Comparison of ENCODE assay signal across 25 mouse cellular contexts in genomic region chr14:55104365-55104764, GRCm38 (mm10). TPM values are rescaled to one million over a fixed set of nuclear protein-coding genes. Genes with fewer than 3 reads are reported as not detected.
DNase-seq lines count a peak whose midpoint lies in the region; ATAC-seq lines count a peak whose summit lies in the region.
"Had no signal": no experiment of that assay in that cellular context is flagged by ENCODE, and none has a peak within 500 bp of the region (broad histone marks: within the 10 kb centered on the region; RNA-seq: fewer than 3 reads in every experiment).

No protein-coding gene starts in this region.

- peak; percentile 6 for DNase-seq in CD4-positive, CD25-positive, alpha-beta regulatory T cell, adult 2 months (ENCODE audit: low read depth, low spot score)
- DNase-seq in heart, adult 11 months: peak; percentile 90
- DNase-seq in heart, postnatal 14 days: no peak
- no peak for DNase-seq in kidney, adult 18-20 months
- DNase-seq in neural tube, embryonic 10.5 days (ENCODE audit: extremely low spot score, low spot score): no peak
- DNase-seq: adrenal gland, adult 8-10 months; adrenal gland, postnatal 25 days; cerebellum, adult 18-20 months; cerebellum, postnatal 10 days; cerebellum, postnatal 36 days; gastrocnemius, postnatal 10 days; gastrocnemius, postnatal 36 days; heart, postnatal 10 days had no signal

- H3K9ac ChIP-seq in kidney, embryonic 16.5 days (replicated peaks; ENCODE audit: low read length): no peak overlapping the region
- 0 out of 2 replicates have a peak overlapping the region, but pooled peaks have one; percentile 14 for H3K9ac ChIP-seq in neural tube, embryonic 15.5 days (replicated peaks)
- H3K9ac ChIP-seq: hindbrain, embryonic 12.5 days had no signal

- H3K27me3 ChIP-seq in kidney, embryonic 16.5 days (ENCODE audit: insufficient read depth, low read length): peaks cover 6% of the 10 kb centered on the region; the same call in 1 of the 2 replicates
- no peaks in the 10 kb centered on the region for H3K27me3 ChIP-seq in neural tube, embryonic 15.5 days (replicated peaks)
- H3K27me3 ChIP-seq: forebrain, embryonic 13.5 days; hindbrain, embryonic 15.5 days had no signal

- H3K4me3 ChIP-seq in kidney, embryonic 16.5 days (ENCODE audit: low read length): no peak overlapping the region
- no peak overlapping the region for H3K4me3 ChIP-seq in neural tube, embryonic 15.5 days (replicated peaks)
- H3K4me3 ChIP-seq: forebrain, embryonic 13.5 days; hindbrain, embryonic 12.5 days; hindbrain, embryonic 15.5 days had no signal

- peaks cover 17% of the 10 kb centered on the region for H3K4me1 ChIP-seq in kidney, embryonic 16.5 days (ENCODE audit: insufficient read depth, low read length)
- H3K4me1 ChIP-seq in neural tube, embryonic 15.5 days: peaks cover 41% of the 10 kb centered on the region

- no peaks in the 10 kb centered on the region for H3K9me3 ChIP-seq in kidney, embryonic 16.5 days (ENCODE audit: low read length)
- no peaks in the 10 kb centered on the region for H3K9me3 ChIP-seq in neural tube, embryonic 15.5 days (replicated peaks)
- H3K9me3 ChIP-seq: forebrain, embryonic 10.5 days; forebrain, embryonic 13.5 days; hindbrain, embryonic 12.5 days; hindbrain, embryonic 15.5 days had no signal

- ATAC-seq in CD4-positive, CD25-positive, alpha-beta regulatory T cell, adult 4 months: no peak
- ATAC-seq in kidney, embryonic 16.5 days (ENCODE audit: low FRiP score, low TSS enrichment): no peak
- no peak for ATAC-seq in neural tube, embryonic 15.5 days (ENCODE audit: low FRiP score)
- ATAC-seq: activated CD4-positive, CD25-positive, alpha-beta regulatory T cell, adult 4 months; forebrain, embryonic 13.5 days; forebrain, embryonic 16.5 days had no signal

- peaks cover 9% of the 10 kb centered on the region; the same call in 1 of the 2 replicates for H3K36me3 ChIP-seq in kidney, embryonic 16.5 days (ENCODE audit: insufficient read depth, low read length)
- peaks cover under 1% of the 10 kb centered on the region; the same call in 1 of the 2 replicates for H3K36me3 ChIP-seq in neural tube, embryonic 15.5 days
- H3K36me3 ChIP-seq: hindbrain, embryonic 12.5 days; hindbrain, embryonic 15.5 days had no signal

- WGBS in kidney, embryonic 16.5 days: 84% methylated on average over 18 of the region's 18 CpGs
- 88% methylated on average over 18 of the region's 18 CpGs for WGBS in neural tube, embryonic 15.5 days

- intact Hi-C loops in heart, postnatal 14 days (cut with DNase I): loop anchor here (5.0 kb wide), 1 partner anchor 202 kb away; no protein-coding TSS in a partner anchor

- H3K27ac ChIP-seq in kidney, embryonic 16.5 days (ENCODE audit: low read length): peak overlapping the region; percentile 49; the same call in 1 of the 2 replicates
- H3K27ac ChIP-seq in neural tube, embryonic 15.5 days (replicated peaks): no peak overlapping the region
- H3K27ac ChIP-seq: forebrain, embryonic 13.5 days; hindbrain, embryonic 12.5 days; hindbrain, embryonic 15.5 days had no signal

- no peak overlapping the region for H3K4me2 ChIP-seq in kidney, embryonic 16.5 days (replicated peaks; ENCODE audit: low read depth, low read length)
- H3K4me2 ChIP-seq in neural tube, embryonic 15.5 days: no peak overlapping the region
- H3K4me2 ChIP-seq: heart, embryonic 11.5 days; hindbrain, embryonic 12.5 days had no signal

RNA-seq across cellular contexts. Expression of gene Ap1g2, which starts 2.0 kb away (rescaled TPM):
- 100 to 1,000 TPM; 110 to 194 TPM for polyA plus RNA-seq in CD4-positive, CD25-positive, alpha-beta regulatory T cell, adult 4 months (2017; shearing (Covaris generic))
- total RNA-seq in heart, postnatal 14 days (2021): 1 to 10 TPM; 4.6 to 5.4 TPM
- 23.2 and 23.3 TPM in 2 replicates for polyA plus RNA-seq in kidney, embryonic 16.5 days (2015; fragmentation: Nextera tagmentation; extraction: Ambion mirVana)
- polyA plus RNA-seq in neural tube, embryonic 15.5 days (2015; fragmentation: Nextera tagmentation; extraction: Ambion mirVana): 6.2 and 12.4 TPM in 2 replicates

RNA-seq across cellular contexts. Expression of gene Thtpa, which starts 9.8 kb away (rescaled TPM):
- 10 to 100 TPM; 11.6 to 17.9 TPM for polyA plus RNA-seq in CD4-positive, CD25-positive, alpha-beta regulatory T cell, adult 4 months (2017; shearing (Covaris generic))
- total RNA-seq in heart, postnatal 14 days (2021): 10 to 100 TPM in 1 of 2 experiments, 1 to 10 TPM in 1; 9.6 to 11.4 TPM
- polyA plus RNA-seq in kidney, embryonic 16.5 days (2015; fragmentation: Nextera tagmentation; extraction: Ambion mirVana): 27.1 and 28.9 TPM in 2 replicates
- polyA plus RNA-seq in neural tube, embryonic 15.5 days (2015; fragmentation: Nextera tagmentation; extraction: Ambion mirVana): 27.9 and 31.6 TPM in 2 replicates

RNA-seq across cellular contexts. Expression of gene Zfhx2, which starts 12.2 kb away (rescaled TPM):
- 1 to 10 TPM; 4.2 to 4.6 TPM for polyA plus RNA-seq in CD4-positive, CD25-positive, alpha-beta regulatory T cell, adult 4 months (2017; shearing (Covaris generic))
- 1 to 10 TPM; 2.5 to 3.3 TPM for total RNA-seq in heart, postnatal 14 days (2021)
- polyA plus RNA-seq in kidney, embryonic 16.5 days (2015; fragmentation: Nextera tagmentation; extraction: Ambion mirVana): 4.3 and 6.0 TPM in 2 replicates
- 20.3 and 24.5 TPM in 2 replicates for polyA plus RNA-seq in neural tube, embryonic 15.5 days (2015; fragmentation: Nextera tagmentation; extraction: Ambion mirVana)

RNA-seq across cellular contexts. Expression of gene Jph4, which starts 12.4 kb away (rescaled TPM):
- polyA plus RNA-seq in CD4-positive, CD25-positive, alpha-beta regulatory T cell, adult 4 months (2017; shearing (Covaris generic)): not detected
- under 1 TPM; 0.10 to 0.36 TPM for total RNA-seq in heart, postnatal 14 days (2021)
- 0.45 and 0.51 TPM in 2 replicates for polyA plus RNA-seq in kidney, embryonic 16.5 days (2015; fragmentation: Nextera tagmentation; extraction: Ambion mirVana)
- 30.6 and 37.0 TPM in 2 replicates for polyA plus RNA-seq in neural tube, embryonic 15.5 days (2015; fragmentation: Nextera tagmentation; extraction: Ambion mirVana)
- total RNA-seq: granulocyte monocyte progenitor cell, adult 5-6 weeks; hematopoietic stem cell, adult 5-6 weeks had no signal
- polyA plus RNA-seq: activated CD4-positive, CD25-positive, alpha-beta regulatory T cell, adult 4 months had no signal

Comparison
In these comparisons a context has a peak if more than half of its experiments do, and no peak if none do; other contexts are left out.
1. DNase-seq: peak in CD4-positive, CD25-positive, alpha-beta regulatory T cell, adult 2 months (single experiment) and heart, adult 11 months (single experiment); none in heart, postnatal 14 days (0 of 2), kidney, adult 18-20 months (single experiment) and neural tube, embryonic 10.5 days (single experiment).